Mouse (Mus musculus) urinary bladder, postnatal 25 days (tissue): ENCODE results near the gene Cacna1d.

Experiments
- DNase-seq: peaks from one replicate; pipeline ENCODE4 v3.0.0; 2022; ENCODE audit warnings: low spot score

Cacna1d gene

GRCm38 (mm10) chr14:30018846-30019245, 472.4 kb downstream of the Cacna1d start:
- no peak for DNase-seq

GRCm38 (mm10) chr14:30018463-30018801, 472.8 kb downstream of the Cacna1d start:
- DNase-seq: no peak

GRCm38 (mm10) chr14:30017794-30018462, 473.3 kb downstream of the Cacna1d start:
- no peak for DNase-seq

GRCm38 (mm10) chr14:30016666-30017065, 474.6 kb downstream of the Cacna1d start:
- DNase-seq: no peak

GRCm38 (mm10) chr14:30015008-30015407, 476.2 kb downstream of the Cacna1d start:
- no peak for DNase-seq

GRCm38 (mm10) chr14:30014487-30014886, 476.8 kb downstream of the Cacna1d start:
- DNase-seq: no peak

GRCm38 (mm10) chr14:30011886-30012560, 479.2 kb downstream of the Cacna1d start:
- no peak for DNase-seq

- peak; percentile 46 for DNase-seq
Observed at GRCm38 (mm10) chr14:30009864-30010560, 481.2 kb downstream of the Cacna1d start.

- DNase-seq: peak; percentile 46
Observed at GRCm38 (mm10) chr14:30008733-30009575, 482.3 kb downstream of the Cacna1d start, which contains the start of the genes Il17rb and Chdh. TSS of gene Il17rb (minus strand) at chr14:30008896. TSS of gene Chdh (plus strand) at chr14:30009023.

- DNase-seq: no peak
Observed at GRCm38 (mm10) chr14:29999475-29999811, 491.8 kb downstream of the Cacna1d start.

- DNase-seq: no peak
Observed at GRCm38 (mm10) chr14:29998747-29999474, 492.3 kb downstream of the Cacna1d start.

- no peak for DNase-seq
Observed at GRCm38 (mm10) chr14:29997345-29997744, 493.9 kb downstream of the Cacna1d start.

GRCm38 (mm10) chr14:29996000-29996751, 495.1 kb downstream of the Cacna1d start:
- no peak for DNase-seq

GRCm38 (mm10) chr14:29994976-29995375, 496.3 kb downstream of the Cacna1d start:
- no peak for DNase-seq
